Mouse (Mus musculus) B cell, adult 2 months (primary cell): Measurements from ENCODE around the gene Nsd1.
A peak's percentile ranks its signal among the peaks of the same experiment; 100 is the strongest.
"Not testable (repeated sequence)": the region's sequence is repeated elsewhere in the genome, so short reads cannot be mapped to it uniquely, and the experiment has no call there.

Experiments
- DNase-seq, 2 experiments: peaks; one replicate each; pipeline ENCODE4 v3.0.0; 2022

Nsd1 gene

GRCm38 (mm10) chr13:55191535-55191934 lies 18.0 kb upstream of the Nsd1 start:
- no peak for DNase-seq

GRCm38 (mm10) chr13:55202758-55203157 lies 6.8 kb upstream of the Nsd1 start:
- not testable (repeated sequence) for DNase-seq

- no peak for DNase-seq
Observed at GRCm38 (mm10) chr13:55203740-55204139, 5.8 kb upstream of the Nsd1 start.

- DNase-seq = no peak
Observed at GRCm38 (mm10) chr13:55204667-55205389, 4.8 kb upstream of the Nsd1 start.

GRCm38 (mm10) chr13:55205448-55206205 lies 4.0 kb upstream of the Nsd1 start:
- no peak for DNase-seq

GRCm38 (mm10) chr13:55208837-55209648 lies 539 bp upstream of the Nsd1 start:
- no peak for DNase-seq

GRCm38 (mm10) chr13:55210193-55210970 lies 800 bp downstream of the Nsd1 start:
- DNase-seq = peak in 1 of 2 experiments; percentile 56

- DNase-seq = peak in 1 of 2 experiments; percentile 90
Observed at GRCm38 (mm10) chr13:55210971-55211220, 1.3 kb downstream of the Nsd1 start.

GRCm38 (mm10) chr13:55211221-55212010 lies 1.8 kb downstream of the Nsd1 start:
- peak; percentile 88 to 90 for DNase-seq

GRCm38 (mm10) chr13:55212011-55212360 lies 2.4 kb downstream of the Nsd1 start:
- DNase-seq = peak in 1 of 2 experiments; percentile 60

- DNase-seq = peak; percentile 69 to 75
Observed at GRCm38 (mm10) chr13:55212361-55213137, 3.0 kb downstream of the Nsd1 start.

- DNase-seq = no peak
Observed at GRCm38 (mm10) chr13:55213138-55213806, 3.7 kb downstream of the Nsd1 start.

GRCm38 (mm10) chr13:55224364-55224763 lies 14.8 kb downstream of the Nsd1 start:
- no peak for DNase-seq

GRCm38 (mm10) chr13:55230701-55231100 lies 21.1 kb downstream of the Nsd1 start:
- peak in 1 of 2 experiments; percentile 21 for DNase-seq

- no peak for DNase-seq
Observed at GRCm38 (mm10) chr13:55243205-55243604, 33.6 kb downstream of the Nsd1 start.

GRCm38 (mm10) chr13:55247293-55248030 lies 37.9 kb downstream of the Nsd1 start:
- no peak for DNase-seq

GRCm38 (mm10) chr13:55249246-55249645 lies 39.7 kb downstream of the Nsd1 start:
- DNase-seq = no peak

- DNase-seq = no peak
Observed at GRCm38 (mm10) chr13:55252820-55253219, 43.2 kb downstream of the Nsd1 start.

GRCm38 (mm10) chr13:55255052-55255652 lies 45.6 kb downstream of the Nsd1 start:
- no peak for DNase-seq
